Mouse (Mus musculus) adrenal gland, postnatal 10 days (tissue): ENCODE measurements around the gene Map4k1. TPM values are rescaled to one million over a fixed set of nuclear protein-coding genes. Genes with fewer than 3 reads are reported as not detected.
"Not testable (repeated sequence)": the region's sequence is repeated elsewhere in the genome, so short reads cannot be mapped to it uniquely, and the experiment has no call there.

ENCODE experiments used
- DNase-seq: peaks from one replicate; pipeline ENCODE4 v3.0.0; 2021; ENCODE audit warnings: mixed read lengths
- total RNA-seq, 2 experiments: library from RNA; stranded (reverse); gene quantifications; 2 replicates each; pipeline ENCODE4 v1.2.3; 2021

The Map4k1 gene
- total RNA-seq, 2 experiments from 2014 or later = 3.3 to 4.9 TPM

GRCm38 (mm10) chr7:28955295-28955897 is 26.5 kb upstream of the Map4k1 start:
- DNase-seq = no peak

- DNase-seq = no peak
Measured at GRCm38 (mm10) chr7:28956270-28956669, 25.6 kb upstream of the Map4k1 start.

GRCm38 (mm10) chr7:28957286-28957685 is 24.6 kb upstream of the Map4k1 start:
- DNase-seq = no peak

GRCm38 (mm10) chr7:28957997-28958725 is 23.7 kb upstream of the Map4k1 start:
- no peak for DNase-seq

- no peak for DNase-seq
Measured at GRCm38 (mm10) chr7:28958770-28959169, 23.1 kb upstream of the Map4k1 start.

- DNase-seq = peak; percentile 38
Measured at GRCm38 (mm10) chr7:28959505-28960045, 22.3 kb upstream of the Map4k1 start.

GRCm38 (mm10) chr7:28960354-28961046 is 21.4 kb upstream of the Map4k1 start:
- DNase-seq = peak; percentile 42

- DNase-seq = no peak
Measured at GRCm38 (mm10) chr7:28961584-28961926, 20.3 kb upstream of the Map4k1 start.

- DNase-seq = peak; percentile 99
Measured at GRCm38 (mm10) chr7:28961927-28962670, 19.8 kb upstream of the Map4k1 start, which contains the start of gene Actn4. Actn4 (minus strand) TSS chr7:28962340.

GRCm38 (mm10) chr7:28963399-28963923 is 18.4 kb upstream of the Map4k1 start:
- DNase-seq = no peak

GRCm38 (mm10) chr7:28965346-28965840 is 16.5 kb upstream of the Map4k1 start:
- DNase-seq = no peak

- no peak for DNase-seq
Measured at GRCm38 (mm10) chr7:28966181-28966580, 15.7 kb upstream of the Map4k1 start.

- DNase-seq = peak; percentile 75
Measured at GRCm38 (mm10) chr7:28966751-28967505, 14.9 kb upstream of the Map4k1 start.

- not testable (repeated sequence) for DNase-seq
Measured at GRCm38 (mm10) chr7:28968120-28968519, 13.7 kb upstream of the Map4k1 start.

GRCm38 (mm10) chr7:28969271-28969670 is 12.6 kb upstream of the Map4k1 start:
- no peak for DNase-seq

GRCm38 (mm10) chr7:28969672-28970394 is 12.0 kb upstream of the Map4k1 start:
- DNase-seq = no peak

- no peak for DNase-seq
Measured at GRCm38 (mm10) chr7:28971029-28971428, 10.8 kb upstream of the Map4k1 start.

GRCm38 (mm10) chr7:28971770-28972269 is 10.0 kb upstream of the Map4k1 start:
- DNase-seq = peak; percentile 73

GRCm38 (mm10) chr7:28972542-28972985 is 9.3 kb upstream of the Map4k1 start:
- DNase-seq = peak; percentile 87

GRCm38 (mm10) chr7:28973025-28973424 is 8.8 kb upstream of the Map4k1 start:
- DNase-seq = no peak
